Mouse (Mus musculus) heart, postnatal 0 days (tissue): ENCODE results near the gene Cdk14. TPM values are rescaled to one million over a fixed set of nuclear protein-coding genes. Genes with fewer than 3 reads are reported as not detected.

ENCODE experiments used
- ATAC-seq: fragments of 200-750 bp; cut with Nextera tagmentation; 2 replicates; pipeline ENCODE4 v1.8.0; 2017; ENCODE audit warnings: low read depth, moderate number of reproducible peaks, moderate library complexity; ENCODE audit not compliant: insufficient read depth
- DNase-seq: peaks from one replicate; pipeline ENCODE4 v3.0.0-alpha.2; 2016; ENCODE audit warnings: low spot score
- H3K27ac ChIP-seq: fragments of 300-500 bp; sonication (generic); 2 replicates; pipeline ENCODE4 v1.5.1; 2014; ENCODE audit warnings: low read depth, mild to moderate bottlenecking
- H3K27me3 ChIP-seq: fragments of 300-500 bp; sonication (generic); 2 replicates; pipeline ENCODE4 v1.6.1; 2014; ENCODE audit warnings: low read length, mixed read lengths; ENCODE audit not compliant: control insufficient read depth, insufficient read depth
- H3K36me3 ChIP-seq: fragments of 300-500 bp; sonication (generic); replicated peaks from 2 replicates; pipeline ENCODE4 v1.6.1; 2014; ENCODE audit warnings: low read length, mixed read lengths; ENCODE audit not compliant: control insufficient read depth, insufficient read depth
- H3K4me1 ChIP-seq: fragments of 300-500 bp; sonication (generic); 2 replicates; pipeline ENCODE4 v1.6.1; 2014; ENCODE audit warnings: antibody characterized with exemption; ENCODE audit not compliant: control insufficient read depth, insufficient read depth
- H3K4me2 ChIP-seq: fragments of 300-500 bp; sonication (generic); 2 replicates; pipeline ENCODE4 v1.6.1; 2014; ENCODE audit warnings: low read depth, mild to moderate bottlenecking, low read length, moderate library complexity
- H3K4me3 ChIP-seq: fragments of 300-500 bp; sonication (generic); 2 replicates; pipeline ENCODE4 v1.5.1; 2014; ENCODE audit warnings: low read depth, low read length
- H3K9ac ChIP-seq: fragments of 300-500 bp; sonication (generic); replicated peaks from 2 replicates; pipeline ENCODE4 v1.6.1; 2014; ENCODE audit warnings: low read depth, low read length, mixed read lengths
- H3K9me3 ChIP-seq: fragments of 300-500 bp; sonication (generic); replicated peaks from 2 replicates; pipeline ENCODE4 v1.6.1; 2016; ENCODE audit warnings: low read length; ENCODE audit not compliant: control insufficient read depth
- CTCF ChIP-seq: IDR thresholded peaks from 2 replicates; pipeline ENCODE4 v1.5.1; 2016; ENCODE audit warnings: antibody characterized with exemption, control low read depth, low read depth
- EP300 ChIP-seq: IDR thresholded peaks from 2 replicates; pipeline ENCODE4 v1.6.1; 2016; ENCODE audit warnings: antibody characterized with exemption, low read depth
- WGBS: fragments of 180-500 bp; shearing (Covaris S2); extraction: QIAGEN DNeasy Blood & Tissue Kit; methylation state at CpG from one replicate; pipeline ENCODE4 v1.1.7; 2014; 5-methylcytosine and 5-hydroxymethylcytosine counted together
- polyA plus RNA-seq: library from polyadenylated mRNA; unstranded; fragments of >200 nt; fragmentation: Nextera tagmentation; extraction: Ambion mirVana; gene quantifications from 2 replicates; pipeline ENCODE4 v1.2.1, GENCODE M21; 2015
- total RNA-seq: library from RNA; depleted of rRNA; stranded (reverse); fragments of >200 nt; gene quantifications from 2 replicates; pipeline ENCODE4 v1.2.3, GENCODE M21; 2014; ENCODE audit warnings: low replicate concordance

The Cdk14 gene
- total and polyA plus RNA-seq, 2 experiments from 2014 or later: 5.8 to 17.5 TPM

DNA sequence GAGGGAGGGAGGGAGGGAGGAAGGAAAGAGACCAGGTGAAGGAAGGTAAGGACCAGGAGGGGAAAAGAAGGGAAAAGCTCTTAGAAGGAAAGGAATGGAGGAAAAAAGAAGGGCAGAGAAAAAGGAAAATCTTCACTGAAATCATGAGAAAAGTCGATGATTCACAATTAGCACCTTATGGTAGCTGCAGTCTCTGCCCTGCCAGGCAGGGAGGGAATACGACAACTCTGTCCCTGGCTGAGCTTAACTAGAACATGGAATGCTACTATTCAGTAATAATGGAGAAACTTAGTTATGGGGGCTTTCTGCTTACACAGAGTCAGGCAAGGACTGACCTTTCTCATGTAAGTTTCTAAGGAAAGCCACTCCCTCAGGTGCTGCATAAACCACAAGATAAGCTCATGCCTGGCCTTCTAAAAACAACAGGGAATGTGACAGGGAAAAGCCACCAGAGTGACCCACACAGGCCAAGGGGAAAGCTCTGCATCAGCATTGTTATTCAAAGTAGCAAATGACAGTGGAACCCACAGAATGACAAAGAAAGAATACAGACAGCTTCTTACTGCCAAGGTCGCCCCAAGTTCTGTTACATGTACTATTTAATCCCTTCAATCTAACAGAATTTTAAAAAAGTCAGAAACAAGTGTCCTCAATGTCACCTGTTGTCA is 323.7 kb downstream of the Cdk14 start:
- no peak for DNase-seq
- Histone ChIP-seq H3K4me2 (no peak overlapping the region), H3K36me3 (no peaks in the 10 kb centered on the region), H3K4me1 (no peaks in the 10 kb centered on the region), H3K9me3 (no peaks in the 10 kb centered on the region), H3K9ac (no peak overlapping the region), H3K27me3 (no peaks in the 10 kb centered on the region), H3K27ac (no peak overlapping the region), H3K4me3 (no peak overlapping the region)
- TF ChIP-seq CTCF (no peak), EP300 (no peak)
- WGBS: 49% methylated on average over 3 of the region's 3 CpGs
- ATAC-seq: no peak

DNA sequence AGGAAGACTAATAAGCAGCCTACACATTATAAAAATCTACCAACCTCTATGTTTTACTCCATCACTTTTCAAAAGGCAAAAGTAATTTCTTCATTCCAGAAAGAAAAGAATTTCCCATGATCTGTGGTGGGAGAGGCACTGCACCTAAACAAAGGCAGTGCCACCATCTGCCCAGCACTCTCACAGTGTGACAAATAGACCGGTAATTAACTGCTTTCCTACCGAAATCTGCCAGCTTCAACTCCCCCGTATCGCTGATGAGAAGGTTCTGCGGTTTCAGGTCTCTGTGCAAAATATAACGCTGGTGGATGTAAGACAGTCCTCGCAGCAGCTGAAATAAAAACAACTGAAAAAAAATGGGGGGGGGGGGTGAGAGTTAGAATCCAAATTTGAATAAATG is 327.4 kb downstream of the Cdk14 start:
- Histone ChIP-seq H3K4me3 (no peak overlapping the region), H3K27me3 (no peaks in the 10 kb centered on the region), H3K27ac (no peak overlapping the region), H3K9ac (no peak overlapping the region), H3K9me3 (no peaks in the 10 kb centered on the region), H3K4me2 (no peak overlapping the region), H3K4me1 (no peaks in the 10 kb centered on the region), H3K36me3 (no peaks in the 10 kb centered on the region)
- TF ChIP-seq EP300: no peak
- DNase-seq (no peak), ATAC-seq (no peak)
- 90% methylated on average over 7 of the region's 7 CpGs for WGBS

DNA sequence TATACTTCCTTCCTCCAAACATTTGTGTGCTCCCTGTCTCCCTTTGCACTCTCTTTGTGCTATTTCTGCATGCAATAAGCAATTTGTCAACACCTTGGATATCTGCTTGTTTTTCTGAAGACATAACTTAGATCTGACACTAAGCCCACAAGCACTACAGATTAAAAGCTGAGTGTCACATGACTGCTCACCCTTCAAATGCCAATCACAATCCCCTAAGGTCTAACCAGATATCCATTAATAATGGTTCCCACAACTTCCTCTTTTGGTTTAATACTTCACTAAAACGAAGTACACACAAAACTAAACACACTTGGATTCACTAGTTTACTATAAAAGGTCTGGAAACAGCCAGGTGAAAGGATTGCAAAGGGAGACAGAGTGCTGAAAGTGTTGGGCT is 348.6 kb downstream of the Cdk14 start:
- Histone ChIP-seq H3K4me2 (no peak overlapping the region), H3K27me3 (no peaks in the 10 kb centered on the region), H3K36me3 (no peaks in the 10 kb centered on the region), H3K4me1 (peaks cover 8% of the 10 kb centered on the region; the same call in 1 of the 2 replicates), H3K4me3 (no peak overlapping the region), H3K27ac (no peak overlapping the region), H3K9ac (no peak overlapping the region), H3K9me3 (no peaks in the 10 kb centered on the region)
- DNase-seq: no peak
- WGBS: 26% methylated on average over 1 of the region's 1 CpGs
- no peak for ATAC-seq
- no peak for TF ChIP-seq EP300
- TF ChIP-seq CTCF: no peak

DNA sequence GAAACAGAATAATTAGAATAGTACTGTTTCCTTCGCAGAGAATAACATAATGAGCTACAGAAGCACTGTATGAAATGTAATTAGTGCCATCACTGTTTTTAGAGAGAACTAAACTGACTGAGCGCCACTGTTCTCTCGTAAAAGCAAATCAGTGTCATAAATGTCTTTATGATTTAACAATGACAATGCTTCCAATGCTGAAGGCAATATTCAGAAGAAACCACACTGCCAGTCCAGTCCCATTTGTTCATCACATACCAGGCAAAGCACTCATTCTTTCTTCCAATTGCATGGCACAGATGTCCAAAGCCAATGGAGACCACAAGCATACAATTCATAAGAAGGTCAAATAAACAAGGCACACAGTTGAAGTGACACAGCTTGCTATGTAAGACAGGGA is 355.4 kb downstream of the Cdk14 start:
- Histone ChIP-seq H3K9ac (no peak overlapping the region), H3K4me3 (no peak overlapping the region), H3K27me3 (no peaks in the 10 kb centered on the region), H3K36me3 (no peaks in the 10 kb centered on the region), H3K27ac (no peak overlapping the region), H3K4me1 (no peaks in the 10 kb centered on the region), H3K4me2 (no peak overlapping the region), H3K9me3 (no peaks in the 10 kb centered on the region)
- ATAC-seq (no peak), DNase-seq (no peak)
- WGBS: 92% methylated on average over 3 of the region's 3 CpGs
- TF ChIP-seq EP300: no peak
- TF ChIP-seq CTCF: no peak

DNA sequence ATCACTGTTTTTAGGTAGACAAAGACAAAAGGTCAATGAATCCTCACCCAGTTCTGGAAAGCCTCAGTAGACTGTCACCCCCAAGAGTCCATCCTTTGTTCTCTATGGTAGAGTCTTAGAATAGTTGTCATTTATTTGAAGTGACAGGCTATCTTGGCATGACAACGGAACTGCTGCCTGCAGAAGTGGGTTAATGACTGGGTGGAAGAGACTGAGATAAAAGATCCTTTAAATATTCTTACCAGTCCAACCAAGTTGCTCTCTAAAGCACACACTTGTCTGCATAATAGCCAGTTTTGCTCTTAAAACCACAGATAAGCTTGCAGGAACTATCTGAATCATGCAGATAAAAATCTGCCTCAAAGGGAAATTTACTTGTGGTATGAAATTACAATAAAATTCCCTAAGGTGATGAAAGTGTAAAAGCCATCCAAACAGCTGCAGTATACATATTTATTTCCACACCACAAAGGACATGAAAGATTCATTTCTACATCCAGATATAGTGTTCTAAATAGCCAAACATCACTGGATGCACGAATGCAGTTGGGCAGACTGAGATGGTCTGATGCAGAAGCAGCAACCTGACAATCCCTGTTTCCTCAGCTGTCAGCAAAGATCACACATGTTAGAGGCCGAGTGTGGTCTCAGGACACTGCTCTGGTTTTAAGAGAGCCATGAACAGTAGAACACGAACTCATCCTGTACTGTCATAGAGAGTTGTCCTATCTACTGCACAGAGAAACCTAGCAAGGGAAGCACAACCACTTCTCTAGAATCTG is 363.8 kb downstream of the Cdk14 start:
- Histone ChIP-seq H3K4me1 (peaks cover 8% of the 10 kb centered on the region; the same call in 1 of the 2 replicates), H3K27me3 (no peaks in the 10 kb centered on the region), H3K36me3 (no peaks in the 10 kb centered on the region), H3K27ac (no peak overlapping the region), H3K4me3 (no peak overlapping the region), H3K4me2 (no peak overlapping the region), H3K9ac (no peak overlapping the region), H3K9me3 (no peaks in the 10 kb centered on the region)
- WGBS: 36% methylated on average over 4 of the region's 4 CpGs
- TF ChIP-seq CTCF (no peak), EP300 (no peak)
- DNase-seq (no peak), ATAC-seq (no peak)
